Mouse (Mus musculus) CH12.LX (cell line): ENCODE results near the gene Hsd3b7. TPM values are rescaled to one million over a fixed set of nuclear protein-coding genes. Genes with fewer than 3 reads are reported as not detected.
A peak's percentile ranks its signal among the peaks of the same experiment; 100 is the strongest.
"Not testable (repeated sequence)": the region's sequence is repeated elsewhere in the genome, so short reads cannot be mapped to it uniquely, and the experiment has no call there.

Source experiments
- DNase-seq: peaks from one replicate; pipeline ENCODE4 v3.0.0-alpha.2; 2013; ENCODE audit errors: extremely low read depth
- H3K27ac ChIP-seq: 2 replicates; pipeline ENCODE4 v1.5.1; 2012; ENCODE audit warnings: low read depth, mild to moderate bottlenecking, control low read depth, moderate library complexity; ENCODE audit not compliant: insufficient read depth
- H3K27me3 ChIP-seq: replicated peaks from 2 replicates; pipeline ENCODE3; 2012; ENCODE audit warnings: inconsistent platforms
- H3K36me3 ChIP-seq, 2 experiments: replicated peaks in 1 of 2; 2 replicates each; pipeline versions ENCODE3 to v1.6.1; 2012; ENCODE audit warnings: inconsistent platforms in 1 of 2, low read length in 1 of 2, mild to moderate bottlenecking in 1 of 2, mixed read lengths in 1 of 2, moderate library complexity in 1 of 2; ENCODE audit not compliant: control insufficient read depth in 1 of 2, insufficient read depth in 1 of 2
- H3K4me1 ChIP-seq, 2 experiments: 2 replicates each; pipeline ENCODE4 v1.6.1; 2012; ENCODE audit warnings: inconsistent platforms in 1 of 2, moderate library complexity in 1 of 2; ENCODE audit not compliant: insufficient read depth in 2 of 2, control insufficient read depth in 1 of 2
- H3K4me2 ChIP-seq: 2 replicates; pipeline ENCODE4 v1.6.1; 2012; ENCODE audit warnings: low read depth, mild to moderate bottlenecking, control low read depth; ENCODE audit not compliant: poor library complexity, insufficient read depth, severe bottlenecking
- H3K4me3 ChIP-seq, 3 experiments: fragments of 150-350 bp in 1 of 3; sonication (generic) in 1 of 3; replicated peaks in 1 of 3; 2 replicates each; pipeline versions ENCODE3 to v1.5.1; 2011 to 2012; ENCODE audit warnings: low read depth in 2 of 3, low read length in 2 of 3, mild to moderate bottlenecking in 2 of 3, moderate library complexity in 2 of 3, control low read depth in 1 of 3, improper control_type of control experiment in 1 of 3, inconsistent platforms in 1 of 3, mixed read lengths in 1 of 3; ENCODE audit not compliant: poor library complexity in 1 of 3
- H3K79me2 ChIP-seq: replicated peaks from 2 replicates; pipeline ENCODE4 v1.6.1; 2012; ENCODE audit warnings: mild to moderate bottlenecking, moderate library complexity; ENCODE audit not compliant: control insufficient read depth, poor library complexity, insufficient read depth, severe bottlenecking; ENCODE audit errors: extremely low read depth
- H3K9ac ChIP-seq: 2 replicates; pipeline ENCODE4 v1.6.1; 2012; ENCODE audit warnings: low read depth, mild to moderate bottlenecking, control low read depth, moderate library complexity; ENCODE audit not compliant: insufficient read depth
- H3K9me3 ChIP-seq: replicated peaks from 2 replicates; pipeline ENCODE3; 2012; ENCODE audit warnings: low read length, inconsistent platforms, mixed read lengths
- BHLHE40 ChIP-seq: IDR thresholded peaks from 2 replicates; pipeline ENCODE4 v1.6.1; 2011; ENCODE audit warnings: mild to moderate bottlenecking, low read depth, low read length, improper control_type of control experiment
- CHD2 ChIP-seq: IDR thresholded peaks from 2 replicates; pipeline ENCODE4 v1.6.1; 2011; ENCODE audit warnings: low read length, improper control_type of control experiment
- EP300 ChIP-seq: IDR thresholded peaks from 2 replicates; pipeline ENCODE4 v1.6.1; 2011; ENCODE audit warnings: low read length, improper control_type of control experiment
- IRF4 ChIP-seq: IDR thresholded peaks from 2 replicates; pipeline ENCODE4 v1.6.1; 2014; ENCODE audit warnings: low read depth, mild to moderate bottlenecking, inconsistent platforms, low read length, improper control_type of control experiment
- KAT2A ChIP-seq: IDR thresholded peaks from 2 replicates; pipeline ENCODE4 v1.6.1; 2012; ENCODE audit warnings: low read length, improper control_type of control experiment, inconsistent platforms; ENCODE audit not compliant: insufficient replicate concordance
- MAFK ChIP-seq: IDR thresholded peaks from 2 replicates; pipeline ENCODE4 v1.6.1; 2011; ENCODE audit warnings: low read length, improper control_type of control experiment; ENCODE audit not compliant: insufficient replicate concordance
- MXI1 ChIP-seq: IDR thresholded peaks from 2 replicates; pipeline ENCODE4 v1.6.1; 2011; ENCODE audit warnings: mild to moderate bottlenecking, low read depth, low read length, improper control_type of control experiment
- PAX5 ChIP-seq: IDR thresholded peaks from 2 replicates; pipeline ENCODE4 v1.6.1; 2012; ENCODE audit warnings: low read length, inconsistent platforms, mixed read lengths
- RAD21 ChIP-seq: IDR thresholded peaks from 2 replicates; pipeline ENCODE4 v1.6.1; 2011; ENCODE audit warnings: low read depth, mild to moderate bottlenecking, low read length, improper control_type of control experiment, moderate library complexity
- TCF12 ChIP-seq: IDR thresholded peaks from 2 replicates; pipeline ENCODE4 v1.6.1; 2014; ENCODE audit warnings: low read depth, mild to moderate bottlenecking, inconsistent platforms, low read length, improper control_type of control experiment
- ZMIZ1 ChIP-seq: IDR thresholded peaks from 2 replicates; pipeline ENCODE4 v1.6.1; 2012; ENCODE audit warnings: low read depth, mild to moderate bottlenecking, inconsistent platforms, low read length, improper control_type of control experiment
- dilution Hi-C: fragments of 300-500 bp; cut with MboI; formaldehyde crosslinking; loops from 2 replicates; pipeline ENCODE4 v1.14.3; 2020; ENCODE audit warnings: low sequenced_read_pairs; ENCODE audit not compliant: extremely low pct_unique_long_range_greater_than_20kb, extremely low pct_ligation_motif_present
- in situ Hi-C: fragments of 300-500 bp; cut with MboI; formaldehyde crosslinking; loops from 3 replicates; pipeline ENCODE4 v1.14.3; 2019; ENCODE audit warnings: low sequenced_read_pairs, low pct_ligation_motif_present, low pct_unique_long_range_greater_than_20kb, mixed read lengths
- polyA plus RNA-seq: library from polyadenylated mRNA; unstranded; fragments of >175 nt; gene quantifications from 2 replicates; pipeline ENCODE4 v1.2.1, GENCODE M21; 2012; ENCODE audit warnings: low read depth; ENCODE audit not compliant: insufficient read length
- total RNA-seq, 2 experiments: library from RNA; depleted of rRNA; stranded (reverse); fragments of 300-350 nt in 1 of 2; fragments of >200 nt in 1 of 2; gene quantifications; 2 replicates each; pipeline ENCODE4 v1.2.3; 2012 to 2014

The Hsd3b7 gene
- total and polyA plus RNA-seq, 3 experiments = 0.99 to 6.8 (median 4.2) TPM

GRCm38 (mm10) chr7:127837878-127838277 is 37.5 kb downstream of the Hsd3b7 start:
- DNase-seq, H3K79me2 ChIP-seq, H3K9me3 ChIP-seq, in situ Hi-C loops, H3K9ac ChIP-seq, H3K4me2 ChIP-seq, dilution Hi-C loops, H3K27me3 ChIP-seq, H3K27ac ChIP-seq, H3K4me3 ChIP-seq, H3K36me3 ChIP-seq: not testable (repeated sequence)
- peaks cover 2 to 11% of the 10 kb centered on the region in 2 experiments; a peak in 3 of 4 replicates for H3K4me1 ChIP-seq

- Histone ChIP-seq H3K36me3 (peaks cover 12 to 17% of the 10 kb centered on the region in 2 experiments), H3K4me1 (peaks cover 2 to 13% of the 10 kb centered on the region in 2 experiments; a peak in 3 of 4 replicates)
- H3K79me2 ChIP-seq, dilution Hi-C loops, H3K27me3 ChIP-seq, DNase-seq, H3K4me2 ChIP-seq, H3K9ac ChIP-seq, H3K4me3 ChIP-seq, in situ Hi-C loops, H3K9me3 ChIP-seq, H3K27ac ChIP-seq: not testable (repeated sequence)
Observed at GRCm38 (mm10) chr7:127840031-127840430, 39.6 kb downstream of the Hsd3b7 start.

- DNase-seq = no peak
- dilution Hi-C loops (no loop called here), in situ Hi-C loops (no loop called here)
- Histone ChIP-seq H3K4me2 (0 out of 2 replicates have a peak overlapping the region, but pooled peaks have one; percentile 18), H3K9me3 (no peaks in the 10 kb centered on the region), H3K36me3 (peaks cover 12 to 24% of the 10 kb centered on the region in 2 experiments), H3K4me3 (peak overlapping the region in 2 of 3 experiments; percentile 17 to 77), H3K4me1 (peaks cover 2 to 13% of the 10 kb centered on the region in 2 experiments; a peak in 3 of 4 replicates), H3K79me2 (no peaks in the 10 kb centered on the region), H3K9ac (peak overlapping the region; percentile 3; the same call in 1 of the 2 replicates), H3K27me3 (no peaks in the 10 kb centered on the region), H3K27ac (no peak overlapping the region)
- TF ChIP-seq MAFK (no peak), IRF4 (no peak), MXI1 (no peak), EP300 (no peak), TCF12 (no peak), CHD2 (no peak), BHLHE40 (no peak), KAT2A (no peak), ZMIZ1 (no peak), RAD21 (no peak), PAX5 (no peak)
Observed at GRCm38 (mm10) chr7:127840886-127841285, 40.5 kb downstream of the Hsd3b7 start.
